ENCODE assay signal across 28 mouse cellular contexts in the genomic region with DNA sequence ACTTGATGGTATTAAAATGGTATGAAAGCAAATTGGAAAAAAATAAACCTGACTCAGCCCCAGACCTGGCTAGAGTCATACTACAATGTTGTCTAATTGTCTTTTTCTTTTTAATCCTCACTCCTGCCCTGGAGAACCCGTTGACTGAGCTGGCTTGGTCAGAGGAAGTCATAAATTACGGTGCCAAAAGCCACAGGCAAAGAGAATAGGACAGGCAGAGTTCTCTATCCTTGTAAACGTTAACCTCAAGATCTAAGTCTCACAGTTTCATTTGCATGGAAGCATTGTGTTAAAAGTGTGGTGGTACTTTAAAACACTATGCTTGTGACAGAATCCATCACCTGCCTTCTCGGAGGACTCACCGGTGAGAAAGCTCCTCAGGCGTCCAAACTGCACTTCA.
"Had no signal": no experiment of that assay in that cellular context is flagged by ENCODE, and none has a peak within 500 bp of the region (broad histone marks: within the 10 kb centered on the region; RNA-seq: fewer than 3 reads in every experiment).

No protein-coding gene starts in this region.

- H3K4me2 ChIP-seq: embryonic facial prominence, embryonic 12.5 days; embryonic facial prominence, embryonic 13.5 days; embryonic facial prominence, embryonic 15.5 days; forebrain, embryonic 12.5 days; forebrain, embryonic 13.5 days; forebrain, embryonic 15.5 days had no signal

- H3K9me3 ChIP-seq: embryonic facial prominence, embryonic 10.5 days; embryonic facial prominence, embryonic 12.5 days; embryonic facial prominence, embryonic 13.5 days; embryonic facial prominence, embryonic 15.5 days; forebrain, embryonic 10.5 days; forebrain, embryonic 12.5 days; forebrain, embryonic 13.5 days; forebrain, embryonic 15.5 days had no signal

- H3K27me3 ChIP-seq: embryonic facial prominence, embryonic 12.5 days; embryonic facial prominence, embryonic 13.5 days; embryonic facial prominence, embryonic 15.5 days; forebrain, embryonic 12.5 days; forebrain, embryonic 13.5 days; forebrain, embryonic 15.5 days had no signal

- ATAC-seq: forebrain, embryonic 13.5 days; forebrain, embryonic 14.5 days; forebrain, embryonic 15.5 days; forebrain, embryonic 16.5 days; forebrain, postnatal 0 days had no signal

- H3K4me3 ChIP-seq: embryonic facial prominence, embryonic 10.5 days; embryonic facial prominence, embryonic 12.5 days; embryonic facial prominence, embryonic 13.5 days; embryonic facial prominence, embryonic 15.5 days; erythroblast, embryonic 14.5 days; forebrain, embryonic 10.5 days; forebrain, embryonic 12.5 days; forebrain, embryonic 13.5 days; forebrain, embryonic 15.5 days; gastrocnemius, adult 2 months; heart, adult 2 months had no signal

- H3K27ac ChIP-seq: embryonic facial prominence, embryonic 10.5 days; embryonic facial prominence, embryonic 12.5 days; embryonic facial prominence, embryonic 13.5 days; embryonic facial prominence, embryonic 15.5 days; forebrain, embryonic 10.5 days; forebrain, embryonic 12.5 days; forebrain, embryonic 13.5 days; forebrain, embryonic 15.5 days; gastrocnemius, adult 2 months; heart, adult 2 months had no signal

- H3K9ac ChIP-seq: embryonic facial prominence, embryonic 12.5 days; embryonic facial prominence, embryonic 13.5 days; embryonic facial prominence, embryonic 15.5 days; forebrain, embryonic 12.5 days; forebrain, embryonic 13.5 days; forebrain, embryonic 15.5 days; forebrain, postnatal 0 days had no signal

- DNase-seq: cerebellum, adult 8-10 months; cerebellum, adult 9-10 months; cerebellum, adult 9-11 months; cerebellum, postnatal 10 days; cerebellum, postnatal 14 days; cerebellum, postnatal 25 days; cerebellum, postnatal 36 days; embryo, embryonic 11 days; forebrain, postnatal 0 days; gastrocnemius, adult 2 months; gastrocnemius, postnatal 10 days; gastrocnemius, postnatal 14 days; gastrocnemius, postnatal 25 days; gastrocnemius, postnatal 36 days; heart, adult 11 months; heart, adult 18-20 months; heart, adult 2 months had no signal

- H3K4me1 ChIP-seq: embryonic facial prominence, embryonic 10.5 days; embryonic facial prominence, embryonic 12.5 days; forebrain, embryonic 10.5 days; forebrain, embryonic 12.5 days; forebrain, embryonic 13.5 days; forebrain, embryonic 15.5 days had no signal
